Mouse (Mus musculus): ENCODE data around the gene Irf8. TPM values are rescaled to one million over a fixed set of nuclear protein-coding genes. Genes with fewer than 3 reads are reported as not detected.
A peak's percentile ranks its signal among the peaks of the same experiment; 100 is the strongest.

Gene Irf8
- total RNA-seq, 2 experiments from 2014 or later: 3.7 to 4.6 TPM

DNA sequence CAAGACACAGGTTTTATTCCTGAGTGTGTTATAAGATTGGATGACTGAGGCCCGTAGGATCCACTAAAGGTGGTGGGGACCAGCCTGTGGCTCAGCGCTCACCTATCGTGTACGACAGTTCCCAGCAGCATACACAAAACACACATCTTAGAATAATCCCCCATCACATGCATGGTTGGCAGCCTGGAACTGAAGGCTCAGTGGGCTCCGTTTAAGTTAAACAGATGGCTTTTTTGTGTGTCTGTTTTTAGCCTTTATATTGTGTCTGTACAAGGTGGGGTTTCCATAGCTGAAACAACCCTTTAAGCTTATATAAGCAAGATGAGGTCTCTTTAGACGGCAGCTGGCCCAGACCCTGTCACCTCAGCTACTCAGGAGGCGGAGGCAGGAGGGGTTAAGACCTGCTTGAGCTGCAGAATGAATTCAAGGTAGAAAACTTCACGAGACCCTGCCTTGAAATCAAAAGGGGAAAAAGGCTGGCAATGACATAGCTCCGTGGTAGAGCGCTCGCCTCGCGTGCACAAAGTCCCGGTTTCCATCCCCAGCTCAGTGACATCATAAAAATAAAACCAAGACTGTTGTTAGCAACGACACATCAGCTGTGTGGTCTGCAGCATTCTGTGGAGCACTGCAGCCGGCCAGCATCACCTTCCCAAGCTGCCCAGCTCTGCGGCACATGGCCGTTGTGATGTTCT lies 10.0 kb downstream of the Irf8 start:
- DNase-seq (ENCODE audit: low spot score in 2 of 2): no peak

DNA sequence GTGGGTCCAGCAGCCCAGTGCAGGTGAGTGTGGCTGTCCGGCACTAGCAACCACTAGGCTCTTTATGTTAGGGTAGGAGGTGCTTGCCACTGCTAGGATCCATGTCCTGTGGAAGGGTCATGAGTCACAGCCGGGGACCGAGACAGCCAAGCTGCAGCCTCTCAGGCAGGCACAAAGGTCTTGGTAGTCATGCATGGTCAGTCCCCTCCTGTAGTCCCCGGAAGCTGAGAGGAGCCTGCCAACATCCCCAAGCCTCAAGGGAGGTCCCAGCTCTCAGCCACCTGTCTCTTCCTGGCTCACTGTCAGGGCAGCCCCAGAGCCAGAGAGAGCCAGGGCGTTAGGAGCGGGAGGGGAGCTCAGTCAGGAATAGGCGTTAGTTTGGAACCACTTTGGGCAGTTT lies 11.1 kb downstream of the Irf8 start:
- DNase-seq (ENCODE audit: low spot score in 2 of 2): no peak

DNA sequence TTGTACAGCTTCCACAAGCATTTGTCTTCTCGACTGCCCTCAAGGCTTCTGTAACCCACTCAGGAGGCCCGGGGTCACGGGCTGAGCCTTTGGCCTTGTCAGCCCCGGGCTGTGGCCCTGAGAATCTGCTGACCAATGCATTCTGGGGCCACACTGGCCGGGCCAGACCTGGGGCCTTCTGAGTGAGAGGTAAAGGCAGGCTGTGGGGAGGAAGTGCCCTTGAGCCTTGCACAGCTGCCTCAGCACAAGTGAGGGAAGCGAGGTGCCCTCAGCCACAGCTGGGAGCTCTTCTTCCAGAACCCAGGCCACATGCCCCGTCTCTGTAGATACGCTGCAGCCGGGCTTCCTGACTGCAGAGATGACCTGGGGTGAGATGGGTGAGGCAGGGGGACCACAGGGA lies 14.5 kb downstream of the Irf8 start:
- no peak for DNase-seq (ENCODE audit: low spot score in 2 of 2)

- DNase-seq (ENCODE audit: low spot score in 2 of 2): no peak
These were observed 15.3 kb downstream of the Irf8 start for GRCm38 (mm10) chr8:120751226-120752081.

DNA sequence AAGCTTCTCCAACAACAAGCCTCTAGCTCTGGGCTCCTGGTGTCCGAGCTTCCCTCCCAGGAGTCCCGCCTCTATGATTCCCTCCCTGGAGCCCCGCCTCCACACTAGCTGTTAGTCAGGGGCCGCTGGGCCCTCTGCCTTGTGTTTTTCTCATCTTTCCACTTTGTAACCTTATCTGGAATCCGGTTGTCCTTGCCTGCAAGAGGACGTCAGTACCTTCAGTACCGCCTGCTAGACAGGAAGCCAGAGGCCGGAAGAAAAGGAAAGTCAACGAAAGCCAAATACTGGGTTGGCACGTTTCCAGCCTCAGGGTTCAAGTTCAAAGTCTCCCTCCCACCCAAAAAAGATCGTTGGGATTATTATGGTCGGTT lies 15.9 kb downstream of the Irf8 start:
- DNase-seq (ENCODE audit: low spot score in 2 of 2): no peak

DNA sequence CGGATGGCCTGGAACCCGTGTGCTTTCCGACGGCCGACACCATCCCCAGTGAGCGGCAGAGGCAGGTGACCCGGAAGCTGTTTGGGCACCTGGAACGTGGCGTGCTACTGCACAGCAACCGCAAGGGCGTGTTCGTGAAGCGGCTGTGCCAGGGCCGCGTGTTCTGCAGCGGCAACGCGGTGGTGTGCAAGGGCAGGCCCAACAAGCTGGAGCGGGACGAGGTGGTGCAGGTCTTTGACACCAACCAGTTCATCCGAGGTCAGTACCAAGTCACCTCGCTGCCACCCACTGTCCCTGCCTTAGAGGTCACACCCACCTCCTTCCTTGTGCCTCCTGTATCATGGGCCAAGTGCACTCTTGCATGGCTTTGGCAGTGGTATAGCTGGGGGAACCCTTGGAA lies 17.3 kb downstream of the Irf8 start:
- DNase-seq (ENCODE audit: low spot score in 2 of 2): no peak

GRCm38 (mm10) chr8:120755306-120756297 lies 19.4 kb downstream of the Irf8 start:
- no peak for DNase-seq (ENCODE audit: low spot score in 2 of 2)

DNA sequence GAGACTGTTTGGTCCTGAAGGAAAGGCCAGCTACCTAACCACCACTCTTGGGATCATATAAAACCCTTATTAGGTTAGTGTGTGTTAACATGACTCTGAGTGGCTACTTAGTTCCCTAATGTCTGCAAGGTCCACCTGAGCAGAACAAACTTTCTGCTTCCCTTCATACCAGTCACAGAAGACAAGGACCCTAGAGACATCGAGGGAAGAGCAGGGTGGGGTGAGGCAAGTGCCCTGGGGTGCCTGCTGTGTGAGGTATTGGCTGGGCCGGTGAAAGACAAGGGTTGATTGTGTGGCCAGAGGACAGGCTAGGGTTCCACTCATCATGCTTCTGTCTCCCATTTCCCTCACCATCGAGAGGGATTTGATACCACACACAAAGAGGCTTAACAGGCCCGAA lies 21.8 kb downstream of the Irf8 start:
- no peak for DNase-seq (ENCODE audit: low spot score in 2 of 2)

- DNase-seq (ENCODE audit: low spot score in 2 of 2): no peak
These were observed 23.7 kb downstream of the Irf8 start for GRCm38 (mm10) chr8:120759847-120760246.

DNA sequence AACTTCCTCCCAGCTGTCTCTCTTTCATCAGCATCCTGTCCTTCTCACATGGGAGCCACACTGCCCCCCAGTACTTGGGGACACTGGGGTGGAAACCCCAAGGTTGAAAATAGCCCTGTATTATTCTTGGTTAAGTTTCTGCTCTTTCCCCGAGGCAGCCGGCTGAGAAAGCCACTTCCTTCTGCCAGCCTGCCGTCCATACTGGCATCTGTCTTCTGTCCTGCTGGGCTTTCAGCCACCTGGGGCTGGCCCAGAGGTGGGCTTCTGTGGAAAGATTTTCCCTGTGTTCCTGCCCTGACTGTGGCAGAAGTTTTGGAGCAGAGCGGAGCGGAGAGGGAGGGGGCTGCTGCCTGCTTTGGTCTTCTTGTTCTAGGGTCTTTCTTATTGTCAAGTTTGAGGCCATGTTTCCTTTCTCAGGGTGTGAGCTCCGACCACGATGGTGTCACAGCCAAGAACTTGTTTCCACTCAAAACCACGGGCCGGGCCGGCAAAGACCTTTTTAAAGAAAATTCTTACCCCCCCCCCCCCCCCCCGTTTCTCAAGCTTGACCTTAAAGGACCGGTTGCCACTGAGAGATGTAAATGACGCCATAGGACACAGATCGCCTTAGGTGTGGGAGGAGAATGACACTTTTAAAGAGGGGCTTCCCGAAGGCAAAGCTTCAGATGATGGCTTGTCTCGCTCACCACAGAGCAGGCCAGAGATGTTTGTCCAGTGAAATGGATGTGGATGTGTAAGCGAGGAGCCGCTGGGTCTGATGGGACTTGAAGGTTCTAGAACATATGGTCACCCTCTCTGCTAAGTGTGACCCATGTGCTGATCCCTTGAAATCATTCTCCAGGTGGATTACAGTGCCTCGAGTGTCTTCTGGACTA lies 24.4 kb downstream of the Irf8 start:
- no peak for DNase-seq (ENCODE audit: low spot score in 2 of 2)

- no peak for DNase-seq (ENCODE audit: low spot score in 2 of 2)
These were observed 27.1 kb downstream of the Irf8 start for GRCm38 (mm10) chr8:120763267-120763666.

- DNase-seq (ENCODE audit: low spot score in 2 of 2): no peak
These were observed 28.5 kb downstream of the Irf8 start for GRCm38 (mm10) chr8:120764638-120765037.

DNA sequence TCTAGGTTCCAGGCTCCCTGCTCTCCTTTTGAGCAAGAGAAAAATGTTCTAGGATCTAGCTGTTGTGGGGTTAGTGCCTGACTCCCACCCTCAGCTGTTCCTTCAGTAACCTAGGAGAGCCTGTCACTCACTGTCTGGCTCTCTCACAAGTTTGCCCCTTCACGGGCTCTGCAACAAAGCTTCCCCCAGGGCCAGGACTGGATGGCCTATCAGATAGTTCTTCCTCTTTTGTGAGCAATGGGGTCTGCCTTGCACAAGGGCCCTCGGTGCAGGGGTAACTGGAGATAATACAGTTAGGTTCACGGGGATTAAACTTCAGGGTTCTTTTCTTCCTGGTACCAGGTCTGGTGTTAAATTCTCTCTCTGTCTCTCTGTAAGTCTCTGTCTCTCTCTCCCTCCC lies 30.5 kb downstream of the Irf8 start:
- peak in 1 of 2 experiments; percentile 6 for DNase-seq (ENCODE audit: low spot score in 2 of 2)

GRCm38 (mm10) chr8:120768454-120769218 lies 32.5 kb downstream of the Irf8 start:
- DNase-seq (ENCODE audit: low spot score in 2 of 2): no peak

- no peak for DNase-seq (ENCODE audit: low spot score in 2 of 2)
These were observed 41.0 kb downstream of the Irf8 start for GRCm38 (mm10) chr8:120777184-120777583.

GRCm38 (mm10) chr8:120777732-120778131 lies 41.6 kb downstream of the Irf8 start:
- no peak for DNase-seq (ENCODE audit: low spot score in 2 of 2)

DNA sequence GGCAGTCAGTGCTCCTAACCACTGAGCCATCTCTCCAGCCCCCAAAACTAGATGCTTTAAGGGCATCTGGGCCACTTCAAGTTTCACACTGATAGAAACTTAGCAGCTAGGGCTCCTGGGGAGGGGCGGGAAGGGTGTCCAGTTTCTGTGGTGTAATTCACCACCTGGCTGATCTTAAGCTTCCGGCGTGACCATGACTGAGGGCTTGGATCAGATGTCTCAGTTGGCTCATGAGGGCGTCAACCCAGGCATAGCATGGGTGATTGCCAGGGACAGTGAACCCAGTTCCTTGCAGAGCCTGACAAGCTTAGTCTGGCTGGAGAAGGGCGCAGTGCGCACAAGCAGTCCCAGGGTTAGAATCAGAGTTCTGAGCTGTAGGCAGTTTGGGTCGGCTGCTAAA lies 42.9 kb downstream of the Irf8 start:
- DNase-seq (ENCODE audit: low spot score in 2 of 2): no peak

GRCm38 (mm10) chr8:120783781-120784180 lies 47.6 kb downstream of the Irf8 start:
- DNase-seq (ENCODE audit: low spot score in 2 of 2): no peak

GRCm38 (mm10) chr8:120786753-120787152 lies 50.6 kb downstream of the Irf8 start:
- DNase-seq (ENCODE audit: low spot score in 2 of 2): no peak

DNA sequence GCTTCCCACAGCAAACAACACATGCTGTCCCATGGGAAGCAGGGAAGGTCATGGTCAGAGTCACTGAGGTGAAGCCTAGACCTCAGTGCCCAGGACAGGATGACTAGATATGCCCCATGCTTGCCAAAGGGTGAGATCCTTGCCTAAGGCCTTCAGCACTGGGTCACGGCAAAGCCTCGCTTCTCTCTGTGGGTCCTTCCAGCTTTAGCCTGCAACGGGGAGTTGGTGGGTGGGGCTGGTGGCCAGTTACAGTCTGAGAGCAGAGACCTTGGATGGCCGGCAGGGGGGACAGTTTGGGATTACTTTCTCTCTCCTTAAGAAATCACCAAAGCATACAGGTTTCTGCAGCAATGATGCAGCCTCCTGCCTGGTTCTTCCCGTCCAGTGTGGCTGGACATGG lies 51.5 kb downstream of the Irf8 start:
- no peak for DNase-seq (ENCODE audit: low spot score in 2 of 2)

Measured in layer of hippocampus, adult 18-20 months (tissue).